Mouse (Mus musculus) hindbrain, embryonic 11.5 days (tissue): Measurements from ENCODE around the gene Sec14l2. TPM values are rescaled to one million over a fixed set of nuclear protein-coding genes. Genes with fewer than 3 reads are reported as not detected.
A peak's percentile ranks its signal among the peaks of the same experiment; 100 is the strongest.

Experiments
- ATAC-seq: fragments of 200-750 bp; cut with Nextera tagmentation; 2 replicates; pipeline ENCODE4 v1.8.0; 2017; ENCODE audit warnings: mild to moderate bottlenecking, moderate TSS enrichment, moderate library complexity; ENCODE audit not compliant: low FRiP score
- DNase-seq: peaks from one replicate; pipeline ENCODE4 v3.0.0-alpha.2; 2015; ENCODE audit warnings: low spot score
- H3K27ac ChIP-seq: fragments of 300-500 bp; sonication (generic); 2 replicates; pipeline ENCODE4 v1.5.1; 2014; ENCODE audit warnings: mild to moderate bottlenecking, low read depth, low read length
- H3K27me3 ChIP-seq: fragments of 300-500 bp; sonication (generic); 2 replicates; pipeline ENCODE4 v1.6.1; 2014; ENCODE audit warnings: mild to moderate bottlenecking, low read length, moderate library complexity, mixed read lengths; ENCODE audit not compliant: control insufficient read depth, insufficient read depth
- H3K36me3 ChIP-seq: fragments of 300-500 bp; sonication (generic); 2 replicates; pipeline ENCODE4 v1.6.1; 2014; ENCODE audit warnings: mild to moderate bottlenecking, low read length, moderate library complexity, mixed read lengths; ENCODE audit not compliant: control insufficient read depth, insufficient read depth
- H3K4me1 ChIP-seq: fragments of 300-500 bp; sonication (generic); replicated peaks from 2 replicates; pipeline ENCODE4 v1.6.1; 2014; ENCODE audit warnings: low read length, mixed read lengths; ENCODE audit not compliant: control insufficient read depth, insufficient read depth
- H3K4me2 ChIP-seq: fragments of 300-500 bp; sonication (generic); replicated peaks from 2 replicates; pipeline ENCODE4 v1.6.1; 2014; ENCODE audit warnings: mild to moderate bottlenecking, low read depth, low read length
- H3K4me3 ChIP-seq: fragments of 300-500 bp; sonication (generic); 2 replicates; pipeline ENCODE4 v1.5.1; 2014; ENCODE audit warnings: low read depth, low read length
- H3K9ac ChIP-seq: fragments of 300-500 bp; sonication (generic); 2 replicates; pipeline ENCODE4 v1.6.1; 2014; ENCODE audit warnings: low read depth, low read length
- H3K9me3 ChIP-seq: fragments of 300-500 bp; sonication (generic); 2 replicates; pipeline ENCODE4 v1.6.1; 2016; ENCODE audit warnings: low read length; ENCODE audit not compliant: control insufficient read depth
- WGBS: fragments of 180-500 bp; shearing (Covaris S2); extraction: QIAGEN DNeasy Blood & Tissue Kit; methylation state at CpG from one replicate; pipeline ENCODE4 v1.1.7; 2014; 5-methylcytosine and 5-hydroxymethylcytosine counted together
- polyA plus RNA-seq: library from polyadenylated mRNA; unstranded; fragments of >200 nt; fragmentation: Nextera tagmentation; extraction: Ambion mirVana; gene quantifications from 2 replicates; pipeline ENCODE4 v1.2.1, GENCODE M21; 2014

The Sec14l2 gene
- polyA plus RNA-seq, 1 experiment from 2014 or later: 2.1 TPM

- Histone ChIP-seq H3K36me3 (no peaks in the 10 kb centered on the region), H3K4me2 (no peak within 1 kb of the TSS), H3K27ac (no peak within 1 kb of the TSS), H3K27me3 (no peaks in the 10 kb centered on the region), H3K9me3 (no peaks in the 10 kb centered on the region), H3K4me1 (no peaks in the 10 kb centered on the region), H3K9ac (no peak within 1 kb of the TSS), H3K4me3 (no peak within 1 kb of the TSS)
- ATAC-seq (no peak), DNase-seq (no peak)
- 70% methylated on average over 5 of the region's 5 CpGs for WGBS
These were observed 58.5 kb downstream of the Sec14l2 start, which contains the start of gene Sec14l3 for GRCm38 (mm10) chr11:4064627-4065122. Gene Sec14l3, plus strand, starts transcription at chr11:4064841.

GRCm38 (mm10) chr11:4062981-4063380 is 60.2 kb downstream of the Sec14l2 start:
- no peak for ATAC-seq
- WGBS: 66% methylated on average over 6 of the region's 6 CpGs
- Histone ChIP-seq H3K9me3 (no peaks in the 10 kb centered on the region), H3K9ac (no peak overlapping the region), H3K4me3 (no peak overlapping the region), H3K36me3 (no peaks in the 10 kb centered on the region), H3K4me1 (no peaks in the 10 kb centered on the region), H3K4me2 (no peak overlapping the region), H3K27me3 (no peaks in the 10 kb centered on the region), H3K27ac (no peak overlapping the region)
- DNase-seq: no peak

- 96% methylated on average over 4 of the region's 4 CpGs for WGBS
- Histone ChIP-seq H3K36me3 (no peaks in the 10 kb centered on the region), H3K4me2 (no peak overlapping the region), H3K9me3 (no peaks in the 10 kb centered on the region), H3K4me1 (no peaks in the 10 kb centered on the region), H3K27ac (no peak overlapping the region), H3K27me3 (no peaks in the 10 kb centered on the region), H3K9ac (no peak overlapping the region), H3K4me3 (no peak overlapping the region)
- DNase-seq (no peak), ATAC-seq (no peak)
These were observed 60.7 kb downstream of the Sec14l2 start for GRCm38 (mm10) chr11:4062523-4062922.

- H3K9ac ChIP-seq: no peak overlapping the region
- no peak overlapping the region for H3K4me2 ChIP-seq
- no peak for DNase-seq
- no peak overlapping the region for H3K4me3 ChIP-seq
- H3K36me3 ChIP-seq: no peaks in the 10 kb centered on the region
- no peak for ATAC-seq
- no peaks in the 10 kb centered on the region for H3K9me3 ChIP-seq
- WGBS: 78% methylated on average over 5 of the region's 5 CpGs
- no peaks in the 10 kb centered on the region for H3K4me1 ChIP-seq
- no peaks in the 10 kb centered on the region for H3K27me3 ChIP-seq
- no peak overlapping the region for H3K27ac ChIP-seq
These were observed 62.2 kb downstream of the Sec14l2 start for GRCm38 (mm10) chr11:4060866-4061575.

- no peaks in the 10 kb centered on the region for H3K4me1 ChIP-seq
- no peak overlapping the region for H3K4me2 ChIP-seq
- DNase-seq: peak; percentile 88
- ATAC-seq: no peak
- H3K27me3 ChIP-seq: no peaks in the 10 kb centered on the region
- no peaks in the 10 kb centered on the region for H3K9me3 ChIP-seq
- H3K9ac ChIP-seq: no peak overlapping the region
- WGBS: 16% methylated on average over 5 of the region's 5 CpGs
- no peak overlapping the region for H3K27ac ChIP-seq
- no peaks in the 10 kb centered on the region for H3K36me3 ChIP-seq
- H3K4me3 ChIP-seq: no peak overlapping the region
These were observed 69.6 kb downstream of the Sec14l2 start for GRCm38 (mm10) chr11:4053586-4053985.

- 90% methylated on average over 6 of the region's 6 CpGs for WGBS
- H3K9me3 ChIP-seq: no peaks in the 10 kb centered on the region
- DNase-seq: no peak
- H3K4me1 ChIP-seq: no peaks in the 10 kb centered on the region
- no peak overlapping the region for H3K27ac ChIP-seq
- ATAC-seq: no peak
- no peaks in the 10 kb centered on the region for H3K36me3 ChIP-seq
- no peak overlapping the region for H3K9ac ChIP-seq
- H3K27me3 ChIP-seq: no peaks in the 10 kb centered on the region
- no peak overlapping the region for H3K4me3 ChIP-seq
- H3K4me2 ChIP-seq: no peak overlapping the region
These were observed 74.8 kb downstream of the Sec14l2 start for GRCm38 (mm10) chr11:4048438-4048837.

- Histone ChIP-seq H3K9me3 (no peaks in the 10 kb centered on the region), H3K27ac (no peak overlapping the region), H3K4me3 (no peak overlapping the region), H3K27me3 (no peaks in the 10 kb centered on the region), H3K4me1 (no peaks in the 10 kb centered on the region), H3K4me2 (no peak overlapping the region), H3K36me3 (no peaks in the 10 kb centered on the region), H3K9ac (no peak overlapping the region)
- 86% methylated on average over 2 of the region's 2 CpGs for WGBS
- ATAC-seq: no peak
- no peak for DNase-seq
These were observed 75.4 kb downstream of the Sec14l2 start for GRCm38 (mm10) chr11:4047766-4048165.

Other genes starting within 250 kb of the Sec14l2 start
- gene 4921536K21Rik, start 228.3 kb downstream of the Sec14l2 start, polyA plus RNA-seq: 0.27 and 1.2 TPM in 2 replicates
- gene Dusp18, start 228.2 kb downstream of the Sec14l2 start, polyA plus RNA-seq: 21.6 and 28.0 TPM in 2 replicates
- gene Slc35e4, start 208.8 kb downstream of the Sec14l2 start, polyA plus RNA-seq: 4.0 and 4.4 TPM in 2 replicates
- gene Tcn2, start 191.3 kb downstream of the Sec14l2 start, polyA plus RNA-seq: 32.8 and 38.8 TPM in 2 replicates
- gene Pes1, start 159.4 kb downstream of the Sec14l2 start, polyA plus RNA-seq: 65.7 and 71.9 TPM in 2 replicates
- 0.17 and 0.19 TPM in 2 replicates for gene 4930556J24Rik, start 146.6 kb downstream of the Sec14l2 start, polyA plus RNA-seq
- 1.4 and 1.5 TPM in 2 replicates for gene Gal3st1, start 139.8 kb downstream of the Sec14l2 start, polyA plus RNA-seq
- not detected in 2 replicates for gene Sec14l4, start 92.0 kb downstream of the Sec14l2 start, polyA plus RNA-seq
- not detected in 2 replicates for gene Sec14l3, start 58.6 kb downstream of the Sec14l2 start, polyA plus RNA-seq
- gene Mtfp1, start 28.0 kb downstream of the Sec14l2 start, polyA plus RNA-seq: 5.7 and 6.2 TPM in 2 replicates
- 24.8 and 31.8 TPM in 2 replicates for gene Rnf215, start 11.8 kb upstream of the Sec14l2 start, polyA plus RNA-seq
- gene Ccdc157, start 36.9 kb upstream of the Sec14l2 start, polyA plus RNA-seq: 2.7 and 3.5 TPM in 2 replicates
- 80.7 and 81.1 TPM in 2 replicates for gene Sf3a1, start 36.9 kb upstream of the Sec14l2 start, polyA plus RNA-seq
- gene Tbc1d10a, start 63.4 kb upstream of the Sec14l2 start, polyA plus RNA-seq: 13.8 and 17.6 TPM in 2 replicates
- gene Castor1, start 94.8 kb upstream of the Sec14l2 start, polyA plus RNA-seq: 2.1 and 3.4 TPM in 2 replicates
- gene Osm, start 113.0 kb upstream of the Sec14l2 start, polyA plus RNA-seq: not detected in 2 replicates
- not detected in 2 replicates for gene Lif, start 134.1 kb upstream of the Sec14l2 start, polyA plus RNA-seq